In genomic region chr9:9769659-9770058, GRCm38 (mm10) we compare ENCODE assay signal across 12 mouse cellular contexts.
"Had no signal": no experiment of that assay in that cellular context is flagged by ENCODE, and none has a peak within 500 bp of the region (broad histone marks: within the 10 kb centered on the region; RNA-seq: fewer than 3 reads in every experiment).

No protein-coding gene starts in this region.

- H3K4me3 ChIP-seq: left cerebral cortex, adult 2 months; limb, embryonic 15.5 days; liver, embryonic 12.5 days; midbrain, embryonic 10.5 days had no signal

- H3K9me3 ChIP-seq: limb, embryonic 15.5 days; liver, embryonic 12.5 days; midbrain, embryonic 10.5 days had no signal

- H3K36me3 ChIP-seq: limb, embryonic 15.5 days; liver, embryonic 12.5 days; midbrain, embryonic 10.5 days had no signal

- DNase-seq: kidney, adult 8-10 months; kidney, postnatal 25 days; lung, embryonic 14.5 days; lung, postnatal 10 days; lung, postnatal 4 days; right cerebral cortex, postnatal 14 days; thymus, postnatal 36 days had no signal

- H3K4me2 ChIP-seq: limb, embryonic 15.5 days; liver, embryonic 12.5 days; lung, embryonic 14.5 days had no signal

- H3K27ac ChIP-seq: left cerebral cortex, adult 2 months; limb, embryonic 15.5 days; liver, embryonic 12.5 days; midbrain, embryonic 10.5 days had no signal

- H3K4me1 ChIP-seq: limb, embryonic 15.5 days; liver, embryonic 12.5 days; midbrain, embryonic 10.5 days had no signal

- H3K9ac ChIP-seq: limb, embryonic 15.5 days; liver, embryonic 12.5 days; lung, embryonic 14.5 days had no signal

- ATAC-seq: liver, embryonic 12.5 days; midbrain, embryonic 16.5 days had no signal

- H3K27me3 ChIP-seq: limb, embryonic 15.5 days; liver, embryonic 12.5 days had no signal
